Mouse (Mus musculus): ENCODE measurements around the gene Hoxb3.

Hoxb3 gene

DNA sequence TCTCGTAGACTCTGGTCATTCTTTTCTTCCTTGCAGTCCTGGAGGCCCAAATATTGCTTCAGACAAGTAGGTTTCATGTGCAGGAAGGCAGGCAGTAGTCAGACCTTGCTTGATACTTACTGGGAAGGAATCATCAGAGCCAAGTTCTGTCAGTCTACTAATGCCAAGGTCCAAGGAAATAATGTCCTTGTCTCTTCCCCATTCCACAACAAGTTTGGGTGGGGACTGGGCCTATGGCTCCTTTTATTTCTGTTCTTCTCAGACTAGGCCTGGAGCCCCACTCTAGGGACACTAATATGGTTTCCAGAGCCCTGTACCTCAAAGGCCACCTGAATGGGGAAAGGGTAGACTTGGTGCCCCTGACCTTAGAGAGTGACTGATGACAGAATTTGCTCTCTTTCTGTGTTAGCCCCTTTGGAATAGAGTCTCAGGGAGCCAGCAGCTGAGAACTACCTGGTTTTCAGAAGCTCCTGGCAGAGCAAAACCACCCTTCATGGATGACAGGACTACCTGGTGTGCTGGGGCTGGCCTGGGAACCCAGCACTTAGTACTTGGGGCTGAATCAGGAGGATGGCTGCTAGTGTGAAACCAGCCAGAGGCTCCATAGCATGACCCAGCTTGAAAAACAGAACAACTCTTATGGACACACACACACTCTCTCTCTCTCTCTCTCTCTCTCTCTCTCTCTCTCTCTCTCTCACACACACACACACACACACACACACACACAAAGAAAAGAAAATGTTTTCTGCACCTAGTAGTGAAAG is 34.5 kb upstream of the Hoxb3 start:
- in situ Hi-C loops (cut with MboI, MseI) = no loop called here

DNA sequence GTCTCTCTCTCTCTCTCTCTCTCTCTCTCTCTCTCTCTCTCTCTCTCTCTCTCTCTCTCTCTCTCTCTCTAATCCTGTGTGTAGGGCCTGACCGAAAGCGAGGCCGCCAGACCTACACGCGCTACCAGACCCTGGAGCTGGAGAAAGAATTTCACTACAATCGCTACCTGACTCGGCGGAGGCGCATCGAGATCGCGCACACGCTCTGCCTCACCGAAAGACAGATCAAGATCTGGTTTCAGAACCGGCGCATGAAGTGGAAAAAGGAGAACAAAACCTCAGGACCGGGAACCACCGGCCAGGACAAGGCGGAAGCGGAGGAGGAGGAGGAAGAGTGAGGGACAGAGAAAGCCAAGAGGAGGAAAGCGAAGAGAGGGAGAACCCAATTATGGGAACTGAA is 33.8 kb upstream of the Hoxb3 start:
- in situ Hi-C loops (cut with MboI, MseI) = no loop called here

DNA sequence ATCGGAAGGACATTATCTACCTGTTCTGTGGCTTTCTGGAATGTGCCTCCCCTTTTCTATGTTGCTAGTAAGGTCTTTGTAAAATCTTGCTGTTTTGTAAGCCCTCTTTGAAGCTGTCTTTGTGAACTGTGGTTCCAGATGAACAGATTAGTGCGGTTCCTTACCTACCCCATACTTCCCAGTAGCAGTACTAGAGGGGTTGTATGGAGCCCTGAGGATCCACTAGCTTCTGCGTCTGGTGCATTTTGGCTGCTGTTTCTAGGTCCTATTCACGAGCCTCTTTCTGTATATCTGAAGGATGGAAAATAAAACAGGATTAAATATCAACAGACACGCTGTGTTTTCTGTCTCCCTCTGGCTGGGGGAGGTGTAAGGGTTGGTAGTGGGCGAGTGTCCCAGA is 33.3 kb upstream of the Hoxb3 start:
- in situ Hi-C loops (cut with MboI, MseI) = loop anchor here (10.0 kb wide), 1 partner anchor 575 kb away; no protein-coding TSS in a partner anchor

DNA sequence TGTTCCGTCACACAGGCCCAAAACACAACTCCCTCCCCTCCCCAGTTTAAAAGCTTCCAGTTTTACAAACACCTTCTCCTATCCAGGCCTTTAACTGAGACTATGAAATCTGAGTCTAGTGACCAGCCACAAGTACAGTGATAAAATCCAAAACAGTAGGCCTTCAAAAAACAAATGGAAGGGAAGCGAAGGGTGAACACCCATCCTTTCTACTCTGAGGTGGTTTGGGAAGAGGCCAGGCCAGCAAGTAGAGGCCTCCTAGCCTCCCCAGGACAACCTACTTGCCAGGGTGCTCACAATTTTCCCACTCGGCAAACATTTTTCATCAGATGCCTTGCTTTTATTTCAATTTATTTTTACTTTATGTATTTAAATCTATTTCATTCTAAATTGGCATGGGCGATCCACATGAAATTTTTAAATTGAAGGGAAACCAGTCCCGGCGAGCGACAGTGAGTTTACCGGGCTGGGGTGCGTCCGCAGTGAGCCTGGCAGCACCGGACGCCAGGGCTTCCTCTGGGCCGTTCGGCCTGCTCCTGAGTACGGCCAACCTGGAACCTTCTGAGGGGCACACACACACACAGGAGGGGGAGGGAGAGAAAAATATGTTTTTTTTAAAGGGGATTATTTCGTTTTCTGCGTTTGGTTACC is 32.3 kb upstream of the Hoxb3 start:
- in situ Hi-C loops (cut with MboI, MseI) = loop anchor here (10.0 kb wide), 1 partner anchor 574 kb away; no protein-coding TSS in a partner anchor

DNA sequence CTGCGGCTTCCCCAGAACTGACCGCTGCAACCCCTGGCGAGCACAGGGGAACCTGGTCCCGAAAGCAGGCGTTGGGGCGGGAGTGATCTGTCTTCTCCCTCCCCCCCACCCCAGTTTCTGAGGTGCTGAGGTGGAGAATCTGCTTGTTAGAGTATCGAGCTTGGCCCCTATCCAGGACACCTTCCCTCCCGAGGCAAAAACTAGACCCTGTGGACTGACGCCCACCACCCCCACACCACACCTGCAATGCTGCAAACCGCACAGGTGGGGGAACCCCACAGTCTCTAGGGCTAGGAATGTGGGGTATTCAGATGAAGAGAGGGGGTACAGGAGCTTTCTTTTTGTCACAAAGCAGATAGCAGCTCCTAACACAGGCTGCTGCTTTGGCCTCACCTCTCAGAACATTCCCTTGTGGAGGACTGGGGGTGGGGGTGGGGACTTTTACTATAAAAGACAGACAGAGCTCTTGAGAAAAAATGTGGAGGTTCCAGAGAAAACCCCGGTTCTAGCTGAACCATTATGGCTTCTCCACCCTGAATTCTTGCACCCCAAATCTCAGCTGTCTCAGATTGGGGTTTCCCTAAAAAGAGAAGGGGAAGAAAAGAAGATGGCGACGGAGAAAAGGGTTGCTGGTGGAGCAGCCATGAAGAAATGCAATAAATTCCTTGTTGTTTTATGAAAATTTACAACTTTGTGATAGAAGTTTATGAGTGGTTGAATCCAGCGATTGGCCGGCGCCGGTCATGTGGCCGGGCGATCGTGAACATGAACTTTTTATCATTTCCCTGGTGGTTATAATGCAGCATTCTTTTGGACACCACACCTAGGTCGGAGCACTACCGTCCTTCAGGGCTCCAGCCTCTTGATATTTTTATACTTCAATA is 31.2 kb upstream of the Hoxb3 start, which contains the start of gene Hoxb6:
TSS of gene Hoxb6 (plus strand) at position 796 of the 884 bp plus-strand sequence.
- in situ Hi-C loops (cut with MboI, MseI) = loop anchor here (10.0 kb wide), 1 partner anchor 573 kb away; no protein-coding TSS in a partner anchor

DNA sequence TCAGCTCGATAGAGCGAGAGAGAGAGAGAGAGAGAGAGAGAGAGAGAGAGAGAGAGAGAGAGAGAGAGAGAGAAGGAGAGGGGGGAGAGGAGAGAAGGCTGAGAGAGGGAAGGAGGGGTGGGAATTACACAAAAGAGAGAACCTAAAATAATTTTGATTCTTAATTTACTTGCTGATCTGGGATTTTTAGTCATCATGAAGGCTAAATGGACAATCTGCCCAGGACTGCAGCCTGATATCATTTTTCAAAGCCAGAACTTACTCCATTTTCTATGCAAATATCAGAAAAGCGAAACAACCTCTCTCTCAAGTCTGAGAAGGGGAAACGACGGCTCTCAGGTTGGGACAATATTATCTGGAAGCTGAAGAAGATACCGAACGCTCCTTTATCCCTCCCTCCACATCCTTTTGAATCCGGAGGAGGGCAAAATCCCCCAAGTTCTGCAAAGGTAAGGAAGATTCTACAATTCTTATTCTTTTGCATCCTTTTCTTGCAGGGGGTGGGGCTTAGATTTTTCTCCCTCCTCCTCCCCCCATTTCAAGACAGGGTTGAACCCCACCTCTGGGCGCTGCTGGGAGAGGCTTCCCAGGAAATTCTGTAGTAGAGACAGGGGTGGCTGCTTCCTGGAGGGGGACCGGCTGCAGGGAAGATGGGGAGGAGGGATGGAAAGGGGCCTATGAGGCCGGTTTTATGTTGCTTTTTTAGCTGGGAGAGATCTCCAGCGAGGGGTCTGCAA is 30.4 kb upstream of the Hoxb3 start:
- in situ Hi-C loops (cut with MboI, MseI) = loop anchor here (10.0 kb wide), 1 partner anchor 572 kb away; no protein-coding TSS in a partner anchor

DNA sequence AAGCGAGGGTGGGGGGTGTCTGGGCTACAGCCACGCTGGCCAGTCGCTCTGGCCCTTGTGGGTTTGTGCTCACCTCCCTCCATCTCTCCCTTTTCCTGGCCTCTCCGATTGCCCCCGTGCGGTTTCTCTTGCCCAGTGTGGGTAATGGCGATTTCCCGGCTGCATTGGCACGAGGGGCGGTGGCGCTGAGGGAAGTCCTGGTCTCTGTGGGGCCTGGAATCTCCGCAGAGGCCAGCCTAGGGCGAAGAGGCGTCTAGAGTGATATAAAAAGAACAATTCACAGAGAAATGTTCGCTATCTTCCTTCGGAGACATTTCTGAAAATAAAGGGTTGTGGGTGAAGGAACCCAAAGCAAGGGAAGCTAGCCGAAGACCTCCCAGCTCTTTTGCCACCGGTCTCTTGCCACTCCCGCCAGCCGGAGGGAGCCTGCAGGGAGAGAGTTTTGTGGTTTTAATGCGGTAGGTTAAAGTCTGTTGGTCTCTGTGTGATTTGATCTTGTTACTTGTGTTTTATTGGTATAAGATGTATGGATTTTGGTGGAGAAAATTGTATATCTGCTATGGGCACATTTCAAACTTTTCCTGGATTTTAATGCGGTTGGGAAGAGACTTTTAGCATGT is 29.7 kb upstream of the Hoxb3 start:
- in situ Hi-C loops (cut with MboI, MseI) = loop anchor here (10.0 kb wide), 1 partner anchor 571 kb away; no protein-coding TSS in a partner anchor

DNA sequence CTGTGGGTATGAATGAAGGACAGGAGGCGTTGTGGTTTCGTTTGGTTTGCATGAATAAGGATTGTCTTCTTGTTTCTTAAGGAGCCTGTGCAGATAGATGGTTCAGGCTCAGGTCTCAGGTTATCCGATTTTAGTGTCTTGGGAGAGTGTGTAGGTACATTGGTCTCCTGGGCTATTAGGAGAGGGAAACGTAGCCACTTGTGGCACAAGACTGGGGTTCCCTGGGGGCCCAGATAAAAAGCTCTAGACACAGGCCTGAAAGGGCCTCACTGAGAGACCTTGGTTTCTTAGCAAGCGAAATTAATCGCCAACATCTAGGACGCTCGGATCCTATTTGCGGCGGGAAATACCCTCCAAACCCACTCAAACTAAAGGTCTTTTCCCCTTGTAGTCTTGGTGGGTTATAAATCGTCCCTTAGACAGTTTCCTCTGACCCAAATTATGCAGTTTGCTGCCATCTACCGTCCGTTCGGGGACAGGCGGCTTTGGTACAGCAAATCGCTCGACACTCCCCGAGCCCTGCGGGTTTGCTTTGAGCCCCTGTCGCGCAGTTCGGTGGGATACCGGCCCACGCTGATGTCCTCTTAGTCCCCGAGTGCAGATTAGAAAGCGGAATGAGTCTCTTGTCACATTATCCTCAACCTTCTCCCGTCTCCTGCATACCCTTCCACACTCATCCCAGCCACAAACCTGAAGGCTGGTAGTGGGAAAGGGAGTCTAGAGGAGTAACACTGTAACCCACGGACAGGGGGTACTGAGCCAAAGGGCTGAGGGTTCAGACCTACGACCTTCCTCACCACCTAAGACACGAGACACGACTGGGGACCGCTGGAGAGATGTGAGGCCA is 28.7 kb upstream of the Hoxb3 start:
- in situ Hi-C loops (cut with MboI, MseI) = loop anchor here (5.0 to 10.0 kb wide), 2 partner anchors 258 to 570 kb away; no protein-coding TSS in a partner anchor

DNA sequence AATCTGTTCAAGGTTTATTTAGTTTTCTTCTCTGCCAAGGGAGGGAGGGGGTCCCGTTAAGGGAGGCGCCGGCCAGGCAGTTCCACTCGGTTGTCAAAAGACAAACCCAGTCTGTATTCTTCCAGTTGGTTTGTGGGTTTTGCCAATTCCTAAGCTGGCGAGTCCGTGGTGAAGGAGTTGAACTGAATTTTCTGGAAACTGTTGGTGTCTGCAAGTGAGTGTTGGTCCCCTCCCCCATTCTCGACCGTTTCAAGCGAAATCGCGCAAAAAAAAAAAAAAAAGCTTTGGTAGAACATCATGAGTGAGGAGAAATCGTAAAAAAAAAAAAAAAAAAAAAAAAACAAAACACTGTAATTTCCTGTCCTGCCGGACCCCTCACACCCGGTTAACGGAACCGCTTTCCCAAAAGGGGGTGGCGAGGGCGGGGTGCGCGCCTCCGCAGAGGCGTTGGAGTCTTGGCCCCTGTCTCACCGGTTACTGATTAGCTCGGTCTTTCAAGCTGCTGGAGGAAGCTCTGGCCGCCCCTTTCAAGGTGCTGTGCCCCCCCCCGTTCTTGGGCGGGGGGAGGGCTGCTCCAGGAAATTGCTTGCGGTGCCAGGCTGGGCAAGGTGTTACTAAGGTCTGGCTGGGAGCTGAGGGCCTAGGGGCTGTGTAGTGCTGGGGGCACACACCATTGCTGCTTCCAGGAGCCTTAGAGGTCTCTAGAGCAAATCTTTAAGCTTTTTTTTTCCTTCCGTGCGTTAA is 27.9 kb upstream of the Hoxb3 start:
- in situ Hi-C loops (cut with MboI, MseI) = loop anchor here (5.0 to 10.0 kb wide), 2 partner anchors 257 to 570 kb away; no protein-coding TSS in a partner anchor

DNA sequence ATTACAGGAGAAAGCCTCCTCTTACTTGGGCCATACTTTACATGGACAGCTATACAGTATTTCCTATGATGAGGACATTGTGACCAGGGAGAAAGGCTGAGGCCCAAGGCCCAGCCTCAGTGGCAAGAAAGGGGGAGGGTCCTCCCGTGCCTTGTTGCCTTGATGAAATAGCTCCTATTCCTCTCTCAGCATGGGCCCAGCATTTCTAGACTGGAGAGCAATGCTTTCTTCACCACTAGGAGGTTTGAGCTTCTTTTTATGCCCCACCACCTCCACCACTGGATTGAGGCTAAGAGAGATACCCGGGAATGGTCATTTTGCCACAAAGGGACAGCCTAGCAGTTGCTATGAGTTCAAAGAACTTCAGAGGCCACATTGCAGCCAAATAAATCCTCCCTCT is 26.1 kb upstream of the Hoxb3 start:
- in situ Hi-C loops (cut with MboI, MseI) = loop anchor here (5.0 to 10.0 kb wide), 2 partner anchors 255 to 568 kb away; no protein-coding TSS in a partner anchor

DNA sequence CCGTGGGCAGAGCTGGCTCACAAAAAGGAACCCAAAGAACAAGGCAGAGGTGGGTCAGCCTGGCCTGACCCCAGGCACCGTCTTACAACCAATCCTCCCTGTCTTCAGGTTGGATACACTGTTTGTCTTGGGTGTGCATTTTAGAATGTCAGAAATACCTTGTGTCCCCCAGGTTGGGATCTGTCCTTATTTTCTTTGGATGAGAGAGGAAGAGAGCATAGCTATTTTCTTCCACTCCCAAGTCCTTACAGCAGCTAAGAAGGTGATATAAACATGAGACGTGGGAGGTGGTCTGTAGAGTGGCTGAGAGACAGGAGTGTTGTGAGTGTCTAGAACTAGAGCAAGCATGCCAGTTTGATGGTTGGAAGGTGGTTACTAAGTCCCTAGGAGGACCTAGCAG is 25.7 kb upstream of the Hoxb3 start:
- in situ Hi-C loops (cut with MboI, MseI) = loop anchor here (5.0 to 10.0 kb wide), 2 partner anchors 255 to 567 kb away; no protein-coding TSS in a partner anchor

DNA sequence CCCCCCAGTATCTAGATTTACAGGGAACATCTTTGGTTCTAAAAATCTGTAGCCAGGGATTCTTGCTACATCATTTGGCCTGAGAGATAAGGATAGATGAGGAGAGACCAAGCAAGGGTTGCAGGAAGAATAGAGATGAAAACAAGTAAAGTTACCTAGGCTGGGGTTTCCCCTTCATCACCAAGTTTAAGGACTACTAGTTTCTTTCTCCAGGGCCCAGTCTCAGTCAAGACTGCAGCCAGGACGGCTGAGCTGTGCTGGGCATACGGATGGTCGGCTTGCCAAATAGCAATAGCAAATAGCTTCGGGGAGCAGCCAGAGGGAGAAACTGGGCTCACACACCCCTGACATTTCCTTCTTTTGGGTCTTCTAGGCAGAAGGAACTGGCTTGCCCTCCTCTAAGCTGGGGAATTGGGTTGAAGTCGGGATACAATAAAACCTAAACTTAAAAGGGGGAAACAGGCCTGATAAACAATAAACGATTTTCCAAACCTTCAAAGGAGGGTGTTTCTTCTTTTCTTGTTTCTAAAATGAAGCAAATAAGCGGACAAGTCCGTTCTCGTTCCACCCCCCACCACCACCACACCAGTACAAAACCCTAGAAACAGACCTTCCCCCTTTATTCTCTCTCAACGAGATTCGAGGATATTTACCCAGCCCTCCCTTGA is 25.0 kb upstream of the Hoxb3 start:
- in situ Hi-C loops (cut with MboI, MseI) = loop anchor here (5.0 to 10.0 kb wide), 2 partner anchors 254 to 567 kb away; no protein-coding TSS in a partner anchor

DNA sequence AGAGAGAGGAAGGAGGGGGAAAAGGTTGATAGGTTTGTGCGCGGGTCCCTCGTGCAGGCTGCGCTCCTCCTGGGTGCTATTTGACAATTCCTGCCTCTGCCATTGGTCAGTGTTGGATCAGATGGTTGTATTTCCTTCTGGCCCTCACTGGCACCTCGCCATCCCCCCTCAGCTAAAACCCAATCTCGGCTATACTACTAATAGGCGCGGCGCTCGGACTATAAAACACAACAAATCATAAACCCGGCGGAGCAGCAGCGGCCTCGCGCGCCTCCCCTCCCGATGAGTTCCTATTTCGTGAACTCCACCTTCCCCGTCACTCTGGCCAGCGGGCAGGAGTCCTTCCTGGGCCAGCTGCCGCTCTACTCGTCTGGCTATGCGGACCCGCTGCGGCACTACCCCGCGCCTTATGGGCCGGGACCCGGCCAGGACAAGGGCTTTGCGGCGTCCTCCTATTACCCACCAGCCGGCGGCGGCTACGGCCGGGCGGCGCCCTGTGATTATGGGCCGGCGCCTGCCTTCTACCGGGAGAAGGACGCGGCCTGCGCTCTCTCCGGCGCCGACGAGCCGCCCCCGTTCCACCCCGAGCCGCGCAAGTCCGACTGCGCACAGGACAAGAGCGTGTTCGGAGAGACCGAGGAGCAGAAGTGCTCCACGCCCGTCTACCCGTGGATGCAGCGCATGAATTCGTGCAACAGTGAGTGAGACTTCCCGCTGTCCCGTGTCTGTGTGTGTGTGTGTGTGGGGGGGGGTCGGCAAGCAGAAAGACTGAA is 24.0 kb upstream of the Hoxb3 start:
- in situ Hi-C loops (cut with MboI, MseI) = loop anchor here (5.0 to 10.0 kb wide), 2 partner anchors 253 to 566 kb away; no protein-coding TSS in a partner anchor

DNA sequence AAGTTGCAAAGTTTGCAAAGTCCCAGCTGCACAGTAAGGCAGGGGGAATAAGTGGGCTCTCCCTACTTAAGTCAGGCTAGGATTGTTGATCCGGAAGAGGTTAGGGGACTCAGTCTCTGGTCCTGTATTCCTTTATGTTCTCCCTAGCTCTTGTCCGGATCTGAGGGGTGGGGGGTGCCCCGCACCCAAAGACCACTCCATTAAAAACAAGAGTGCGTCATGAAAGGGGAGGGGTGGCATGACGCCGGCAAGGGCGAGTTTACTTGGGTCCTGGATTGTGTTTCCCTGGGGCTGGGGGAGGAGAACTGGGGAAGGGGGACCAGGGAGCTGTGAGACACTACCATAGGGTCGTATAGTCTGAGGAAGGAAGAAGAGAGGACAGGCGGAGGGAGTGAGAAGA is 23.3 kb upstream of the Hoxb3 start:
- in situ Hi-C loops (cut with MboI, MseI) = loop anchor here (5.0 to 10.0 kb wide), 2 partner anchors 253 to 565 kb away; no protein-coding TSS in a partner anchor

DNA sequence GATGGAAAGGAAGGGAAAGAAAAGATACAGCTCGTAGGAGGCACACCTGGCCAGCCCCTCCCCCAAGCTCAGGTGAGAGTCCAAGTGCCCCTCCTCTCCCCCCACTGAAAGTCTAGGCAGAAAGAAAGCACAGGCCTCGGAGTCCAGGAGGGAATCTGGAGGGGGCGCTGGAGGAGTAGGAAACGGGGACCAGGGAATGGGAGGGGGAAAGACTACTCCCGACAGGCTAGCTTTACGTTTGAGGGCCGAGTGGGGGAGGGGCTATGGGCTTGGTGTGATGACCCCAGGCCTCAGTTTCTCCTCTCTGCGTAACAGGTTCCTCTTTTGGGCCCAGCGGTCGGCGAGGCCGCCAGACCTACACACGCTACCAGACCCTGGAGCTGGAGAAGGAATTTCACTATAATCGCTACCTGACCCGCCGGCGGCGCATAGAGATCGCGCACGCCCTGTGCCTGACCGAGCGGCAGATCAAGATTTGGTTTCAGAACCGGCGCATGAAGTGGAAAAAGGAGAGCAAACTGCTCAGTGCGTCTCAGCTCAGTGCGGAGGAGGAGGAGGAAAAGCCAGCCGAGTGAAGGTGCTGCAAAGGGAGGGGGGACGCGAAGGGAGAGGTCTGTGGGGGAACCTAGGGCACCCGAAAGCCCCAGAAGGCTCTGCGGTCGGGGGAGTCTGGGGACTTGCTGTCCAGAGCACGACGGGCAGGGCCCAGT is 22.6 kb upstream of the Hoxb3 start:
- in situ Hi-C loops (cut with MboI, MseI) = no loop called here

DNA sequence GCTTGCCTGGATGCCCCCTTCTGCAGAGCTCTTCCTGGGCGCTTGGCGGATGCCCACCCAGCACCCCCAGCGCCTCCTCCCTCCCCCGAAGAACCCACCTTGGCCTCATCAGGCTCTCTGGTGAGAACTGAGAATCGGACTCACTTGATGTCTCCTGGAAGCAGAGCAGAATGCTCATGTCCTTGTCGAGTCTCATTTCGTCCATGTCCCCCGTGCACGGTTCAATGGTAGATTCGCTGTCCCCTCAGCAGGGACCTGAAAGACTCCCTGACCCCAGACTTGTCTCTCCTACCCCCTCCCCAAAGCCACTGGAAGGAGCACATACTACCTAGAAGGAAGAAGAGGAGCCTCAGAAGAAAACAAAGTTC is 22.1 kb upstream of the Hoxb3 start:
- in situ Hi-C loops (cut with MboI, MseI) = no loop called here

DNA sequence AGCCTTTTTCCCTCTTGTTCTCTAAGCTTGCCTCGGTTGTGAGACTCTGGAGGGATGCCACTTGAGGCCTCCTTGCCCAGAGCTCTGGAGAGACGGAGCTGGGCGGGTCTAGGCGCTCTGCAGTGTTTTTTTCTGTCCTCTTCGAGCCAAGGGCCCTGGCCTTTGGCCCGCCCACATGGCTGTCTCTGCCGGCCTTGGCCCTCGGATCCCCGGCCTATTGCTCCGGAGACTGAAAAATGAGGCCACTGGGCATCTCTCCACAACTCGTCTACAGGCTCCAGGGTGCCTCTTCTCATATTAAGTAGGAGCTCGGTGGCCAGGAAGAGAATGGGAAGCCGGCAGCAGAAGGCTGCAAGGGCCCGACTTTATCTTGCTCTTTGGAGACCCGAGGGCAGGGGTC is 21.3 kb upstream of the Hoxb3 start:
- in situ Hi-C loops (cut with MboI, MseI) = no loop called here
